Mouse (Mus musculus) lung, postnatal 36 days (tissue): Measurements from ENCODE around the gene Ccdc92b.
A peak's percentile ranks its signal among the peaks of the same experiment; 100 is the strongest.

ENCODE experiments used
- DNase-seq: peaks from one replicate; pipeline ENCODE4 v3.0.0; 2022; ENCODE audit warnings: mixed read lengths

The Ccdc92b gene

GRCm38 (mm10) chr11:74613428-74613827 is 6.0 kb upstream of the Ccdc92b start:
- no peak for DNase-seq

DNA sequence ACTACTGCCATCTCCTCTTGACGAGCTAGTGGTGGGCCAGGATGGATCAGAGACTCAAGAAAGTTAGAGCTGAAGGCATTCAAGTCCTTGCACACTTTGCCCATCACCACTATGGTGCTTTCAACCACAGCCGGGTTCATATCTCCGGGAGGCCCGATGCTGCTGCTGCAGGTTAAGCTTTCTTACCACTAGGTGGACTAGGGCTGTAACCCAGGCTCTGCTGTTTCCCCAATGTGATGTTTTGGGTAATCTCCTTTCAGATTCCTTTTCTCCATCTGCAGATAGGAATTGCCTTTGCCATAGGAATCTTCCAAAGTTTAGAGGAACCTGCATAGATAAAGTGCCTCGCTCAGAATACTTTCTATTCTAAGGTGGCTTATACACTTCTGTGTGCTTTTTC is 3.8 kb upstream of the Ccdc92b start:
- no peak for DNase-seq

DNA sequence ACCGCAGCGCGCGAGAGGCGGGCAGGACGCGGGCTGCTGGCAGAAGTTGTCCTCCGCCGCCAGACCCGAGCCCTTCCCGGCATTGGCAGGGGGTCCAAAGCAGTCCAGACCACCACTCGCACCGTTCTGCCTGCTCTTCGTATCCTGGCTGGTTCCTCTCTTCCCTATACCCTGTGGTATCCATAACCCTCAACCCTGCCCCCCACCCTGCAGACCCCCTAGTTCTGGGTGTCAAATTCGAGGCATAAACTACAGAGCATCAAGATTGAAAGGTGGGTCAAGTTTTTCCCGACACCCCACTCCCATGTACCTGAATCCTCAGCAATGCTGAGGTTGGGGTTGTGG is 523 bp downstream of the Ccdc92b start:
- DNase-seq = no peak

GRCm38 (mm10) chr11:74621974-74622669 is 2.7 kb downstream of the Ccdc92b start:
- no peak for DNase-seq

DNA sequence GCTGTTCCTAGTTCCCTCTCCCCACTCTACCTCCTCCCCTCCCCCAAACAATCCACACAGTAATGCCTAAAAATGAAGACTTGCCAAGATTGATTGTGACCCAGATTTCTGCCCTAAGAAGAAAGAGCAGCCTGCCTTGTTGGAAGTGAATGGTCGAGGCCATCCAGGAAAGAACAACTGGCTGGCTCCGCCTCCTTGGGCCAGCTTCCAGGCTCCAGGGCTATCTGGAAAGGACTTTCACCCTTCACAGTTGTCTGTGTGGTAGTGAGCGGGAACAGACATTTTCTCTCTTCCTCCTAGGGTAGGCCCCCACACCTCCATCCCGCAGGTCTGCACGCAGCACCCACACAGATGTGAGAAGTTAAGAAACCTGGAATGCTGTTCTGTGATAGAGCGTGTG is 4.3 kb downstream of the Ccdc92b start:
- no peak for DNase-seq

DNA sequence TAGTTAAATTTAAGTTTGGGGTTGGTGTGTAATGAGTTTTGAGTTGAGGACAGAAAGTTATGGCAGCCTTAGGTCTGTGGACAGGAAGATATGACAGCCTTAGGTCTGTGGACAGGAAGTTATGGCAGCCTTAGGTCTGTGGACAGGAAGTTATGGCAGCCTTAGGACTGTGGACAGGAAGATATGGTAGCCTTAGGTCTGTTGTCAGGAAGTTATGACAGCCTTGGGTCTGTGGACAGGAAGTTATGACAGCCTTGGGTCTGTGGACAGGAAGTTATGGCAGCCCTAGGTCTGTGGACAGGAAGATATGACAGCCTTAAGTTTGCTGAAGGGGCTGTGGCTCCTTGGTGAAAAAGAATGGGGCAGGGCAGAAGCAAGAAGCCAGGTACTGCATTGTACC is 5.9 kb downstream of the Ccdc92b start:
- DNase-seq = no peak

DNA sequence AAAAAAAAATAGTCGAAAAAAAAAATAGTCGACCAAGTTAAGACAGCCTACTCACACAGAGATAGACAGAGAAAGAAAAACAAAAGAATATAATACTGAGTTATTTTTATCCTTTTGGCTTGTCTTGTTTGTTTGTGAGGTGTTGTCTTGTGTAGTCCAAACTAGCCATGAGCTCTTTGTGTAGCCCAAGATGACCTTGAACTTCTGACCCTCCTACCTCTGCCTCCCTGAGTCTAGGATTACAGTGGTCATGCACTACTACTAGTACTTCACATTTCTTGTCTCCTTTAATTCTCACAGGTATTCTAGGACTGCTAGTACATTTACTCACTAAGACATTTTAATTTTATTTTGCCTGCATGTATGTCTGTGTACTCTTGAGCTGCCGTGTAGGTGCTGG is 8.1 kb downstream of the Ccdc92b start:
- no peak for DNase-seq

DNA sequence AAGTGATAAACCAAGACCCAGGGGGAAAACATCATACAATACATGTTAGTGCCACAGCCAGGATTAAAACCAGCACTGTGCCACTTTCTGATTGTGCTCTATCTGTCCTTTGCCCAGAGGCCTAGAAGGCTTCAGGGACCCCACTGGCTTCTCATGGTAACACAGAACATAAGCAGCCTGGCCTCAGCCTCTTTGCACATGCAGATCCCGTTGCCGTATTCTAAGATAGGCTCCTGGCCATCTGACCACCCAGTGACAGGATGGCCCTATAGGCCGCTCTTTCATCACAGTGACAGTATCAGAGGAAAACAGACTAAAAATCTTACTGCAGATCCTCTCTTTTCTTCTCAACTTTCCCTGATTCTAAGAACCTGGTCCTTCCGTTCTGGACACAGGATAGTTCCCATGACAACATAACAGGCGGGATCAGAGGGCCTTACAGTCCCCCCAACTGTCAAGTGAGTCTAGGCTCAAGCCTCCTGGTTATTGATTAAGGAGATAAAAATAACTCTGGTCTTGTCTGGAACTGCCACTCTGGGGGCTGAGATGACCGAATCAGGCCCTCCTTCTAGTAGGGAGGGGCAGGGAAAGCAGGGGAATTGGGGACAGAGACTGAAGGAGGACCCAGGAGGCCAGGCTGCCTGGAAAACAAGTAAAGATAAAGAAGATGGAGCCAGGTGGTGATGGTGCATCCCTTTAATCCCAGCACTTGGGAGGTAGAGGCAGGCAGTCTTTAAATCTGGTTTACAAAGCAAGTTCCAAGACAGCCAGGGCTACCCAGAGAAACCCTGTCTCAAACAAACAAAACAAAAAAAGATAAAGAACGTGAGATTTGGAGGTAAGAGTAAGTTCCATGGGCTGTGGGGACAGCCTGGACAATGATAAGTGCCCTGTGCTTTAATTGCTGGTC is 12.7 kb downstream of the Ccdc92b start:
- DNase-seq = no peak

GRCm38 (mm10) chr11:74634490-74635275 is 15.3 kb downstream of the Ccdc92b start:
- DNase-seq = peak; percentile 89

DNA sequence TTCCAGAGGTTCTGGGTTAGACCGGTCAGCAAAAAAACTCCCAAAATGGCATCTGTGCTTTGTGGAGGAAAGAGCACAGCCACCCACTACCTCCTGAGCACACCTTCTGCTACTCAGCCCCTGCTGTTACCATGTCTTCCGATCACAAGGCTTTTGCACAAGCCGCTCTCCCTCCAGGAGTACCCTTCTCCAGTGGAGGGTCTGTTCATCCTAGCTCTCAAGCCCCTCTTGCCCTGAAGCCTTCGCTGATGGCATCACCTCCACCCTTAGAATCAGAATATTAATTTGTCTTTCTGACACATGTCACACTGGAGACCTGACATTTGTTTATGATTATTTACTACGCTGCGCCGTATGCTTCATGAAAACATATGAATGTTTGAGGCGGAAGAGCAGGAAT is 18.1 kb downstream of the Ccdc92b start:
- no peak for DNase-seq

- DNase-seq = peak; percentile 84
Measured at GRCm38 (mm10) chr11:74637971-74638790, 18.8 kb downstream of the Ccdc92b start.

DNA sequence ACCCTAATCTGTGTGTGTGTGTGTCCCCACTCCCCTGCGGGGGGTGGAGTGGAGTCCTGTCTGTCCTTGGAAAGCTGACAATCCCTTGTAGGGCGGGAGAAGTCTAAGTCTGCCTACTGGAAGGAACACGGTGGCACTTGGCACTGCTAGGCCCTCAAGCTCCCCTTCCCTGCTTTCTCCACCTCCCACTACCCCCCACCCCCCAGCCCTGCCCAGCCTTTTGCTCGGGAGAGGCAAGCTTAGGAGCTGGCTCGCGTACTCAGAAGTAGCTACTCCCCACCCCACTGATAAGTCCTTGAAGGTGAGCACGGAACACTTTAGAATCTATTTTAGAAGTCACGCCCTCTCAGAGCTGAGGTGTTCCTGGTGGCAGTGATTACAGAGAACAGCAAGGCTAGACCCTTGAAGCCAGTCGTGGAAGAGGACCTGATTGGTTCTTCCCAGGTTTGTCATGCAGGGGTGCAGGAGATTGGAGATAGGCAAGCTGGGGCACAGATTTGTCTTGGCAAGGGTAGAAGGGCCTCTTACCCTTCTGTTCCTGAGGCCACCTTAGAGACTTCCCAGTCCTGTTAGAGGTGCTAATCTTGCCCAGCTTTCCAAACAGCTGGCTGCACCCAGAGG is 19.5 kb downstream of the Ccdc92b start:
- DNase-seq = peak; percentile 74

- DNase-seq = peak; percentile 16
Measured at GRCm38 (mm10) chr11:74639628-74640027, 20.2 kb downstream of the Ccdc92b start.

DNA sequence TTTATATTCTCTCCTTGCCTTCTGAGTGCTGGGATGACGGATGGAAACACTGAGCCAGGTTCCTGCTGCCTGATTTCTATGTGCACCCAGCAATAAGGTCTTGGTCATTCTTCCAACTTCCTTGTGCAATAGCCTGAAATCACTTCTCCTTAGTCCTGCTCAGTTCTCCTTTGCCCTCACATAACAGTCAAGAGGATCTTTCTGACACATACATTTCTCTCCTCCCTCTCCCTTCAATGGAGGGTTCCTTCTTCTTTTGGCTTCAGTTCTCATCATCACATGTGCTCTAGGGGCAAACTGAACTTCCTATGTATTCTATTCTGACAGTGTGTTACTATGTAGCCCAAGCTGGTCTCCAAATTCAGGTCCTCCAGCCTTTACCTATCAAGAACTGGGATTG is 28.6 kb downstream of the Ccdc92b start:
- DNase-seq = peak; percentile 53

DNA sequence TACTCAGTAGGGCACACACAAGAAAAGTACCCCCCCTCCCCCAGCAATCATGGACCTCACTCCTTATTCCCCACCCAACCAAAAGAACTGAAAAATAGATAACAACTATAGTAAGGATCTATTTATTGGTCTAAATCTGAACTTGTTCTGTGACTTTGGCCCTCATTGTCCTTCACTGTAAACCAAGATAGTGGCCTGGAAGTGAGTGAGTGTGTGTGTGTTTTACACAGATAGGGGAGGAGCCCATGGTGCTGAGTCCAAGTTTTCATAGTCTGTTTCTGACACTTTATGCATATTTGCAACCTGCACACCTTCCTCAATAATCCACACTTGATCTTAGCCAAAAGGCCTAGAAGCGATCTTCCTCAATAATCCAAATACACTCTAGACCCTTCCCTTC is 29.3 kb downstream of the Ccdc92b start:
- DNase-seq = no peak

GRCm38 (mm10) chr11:74649095-74649646 is 29.8 kb downstream of the Ccdc92b start, which contains the start of gene Cluh:
Cluh (plus strand) TSS chr11:74649495.
- DNase-seq = peak; percentile 98

DNA sequence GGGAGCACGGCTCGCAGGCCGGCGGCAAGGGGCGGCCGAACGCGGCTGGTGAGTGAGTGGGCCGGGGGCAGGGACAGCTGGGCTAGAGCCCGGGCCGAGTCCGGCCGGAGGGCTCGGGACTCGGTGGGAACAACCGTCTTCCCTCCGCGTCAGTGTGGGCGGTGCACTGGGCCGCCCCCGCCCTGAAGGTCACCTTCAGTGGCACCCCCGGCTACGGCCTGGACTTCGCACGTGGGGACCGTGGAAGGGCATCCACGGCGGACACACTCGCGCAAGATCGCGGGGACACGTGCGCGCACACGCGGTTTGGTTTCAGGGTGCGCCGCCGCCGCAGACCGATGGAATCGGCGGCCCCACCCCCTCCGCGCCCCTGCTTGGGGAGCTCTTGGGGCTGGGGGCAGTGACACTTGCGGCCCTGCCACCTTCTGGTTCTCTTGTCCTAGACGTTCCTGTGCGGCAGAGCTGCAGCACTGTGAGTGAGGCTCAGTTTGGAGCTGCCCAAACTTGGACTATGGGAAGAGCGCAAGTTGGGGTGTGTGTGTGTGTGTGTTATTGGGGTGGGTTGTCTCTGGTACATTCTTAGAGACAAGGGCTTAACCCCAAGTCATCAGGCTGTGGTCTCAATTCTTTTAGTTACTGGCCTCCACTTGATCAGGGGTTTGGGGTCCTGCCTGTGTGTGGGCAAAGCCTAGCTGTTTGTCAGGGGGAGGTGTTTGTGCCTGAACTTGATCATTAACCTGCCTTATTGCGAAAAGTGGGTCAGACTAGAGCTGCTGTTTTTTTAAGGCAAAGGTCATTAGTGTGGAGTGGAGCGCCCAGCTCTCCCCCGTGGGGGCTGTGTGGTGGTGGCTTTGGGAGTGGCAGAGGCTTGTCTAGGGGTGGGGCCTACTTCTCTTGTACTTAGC is 30.5 kb downstream of the Ccdc92b start:
- peak; percentile 62 for DNase-seq

- no peak for DNase-seq
Measured at GRCm38 (mm10) chr11:74650576-74651100, 31.2 kb downstream of the Ccdc92b start.

- peak; percentile 47 for DNase-seq
Measured at GRCm38 (mm10) chr11:74652791-74653191, 33.4 kb downstream of the Ccdc92b start.

DNA sequence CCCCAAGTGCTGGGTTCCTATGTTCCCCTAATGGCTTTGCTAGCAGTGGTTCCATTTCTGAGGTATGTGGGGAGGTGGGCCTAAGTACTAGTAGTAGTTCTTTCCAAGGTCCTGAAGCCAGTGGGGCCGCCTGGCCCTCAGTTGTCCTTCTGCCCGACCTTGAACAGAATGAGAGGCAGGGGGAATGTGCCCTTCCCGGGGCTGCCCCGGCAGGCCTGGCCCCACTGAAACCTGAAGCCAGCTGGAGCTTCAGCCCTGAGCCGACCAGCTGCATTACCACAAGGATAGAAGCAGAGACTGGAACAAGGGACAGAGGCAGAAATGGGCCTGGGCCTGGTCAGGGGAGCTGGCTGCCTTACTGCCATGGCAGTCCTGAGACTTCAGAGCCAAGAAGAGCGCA is 34.0 kb downstream of the Ccdc92b start:
- no peak for DNase-seq
